Mouse (Mus musculus) G1E (cell line): ENCODE results near the gene Hspb7.

Experiments
- CTCF ChIP-seq: IDR thresholded peaks from 2 replicates; pipeline ENCODE4 v1.5.1; 2012; ENCODE audit warnings: low read depth, low read length, inconsistent platforms, mixed read lengths
- TAL1 ChIP-seq: conservative IDR thresholded peaks from 2 replicates; pipeline ENCODE4 v1.6.1; 2012; ENCODE audit warnings: low read depth, low read length, inconsistent platforms, mixed read lengths

DNA sequence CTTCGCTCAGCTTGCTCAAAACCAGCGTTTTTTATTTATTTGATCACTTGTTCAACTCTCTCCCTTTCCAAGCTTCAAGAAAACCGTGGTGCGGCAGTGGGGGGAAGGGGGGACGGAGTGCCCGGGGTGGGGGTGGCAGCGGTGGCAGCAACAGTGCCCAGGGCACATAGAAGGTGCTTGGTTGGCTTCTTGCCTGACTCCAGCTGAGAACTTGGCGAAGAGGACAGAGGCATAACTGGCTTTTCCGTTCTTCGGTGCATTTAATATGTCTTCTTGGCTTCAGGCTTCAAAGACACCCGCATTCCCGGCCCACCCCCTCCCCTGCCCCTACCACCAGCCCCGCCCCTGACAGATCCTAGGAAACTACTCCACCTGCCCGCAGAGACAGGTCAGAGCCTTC is 12.1 kb downstream of the Hspb7 start:
- TF ChIP-seq CTCF (no peak), TAL1 (no peak)
